Mouse (Mus musculus) neural tube, embryonic 11.5 days (tissue): ENCODE measurements at regions not wholly inside any gene's neighbourhood (a gene's known extent, or its start where the extent isn't known, plus 50 kb on each side); places are given as distances from the start of the nearest gene placed in this dataset.
A peak's percentile ranks its signal among the peaks of the same experiment; 100 is the strongest.

Experiments
- ATAC-seq: fragments of 200-750 bp; cut with Nextera tagmentation; 2 replicates; pipeline ENCODE4 v1.8.0; 2017; ENCODE audit warnings: moderate number of reproducible peaks, mild to moderate bottlenecking, moderate TSS enrichment, moderate library complexity; ENCODE audit not compliant: insufficient read depth, low FRiP score, low TSS enrichment
- DNase-seq: peaks from one replicate; pipeline ENCODE4 v3.0.0-alpha.2; 2015; ENCODE audit warnings: low spot score
- H3K27ac ChIP-seq: fragments of 300-500 bp; sonication (generic); 2 replicates; pipeline ENCODE4 v1.5.1; 2014; ENCODE audit warnings: low read depth, mild to moderate bottlenecking, low read length
- H3K27me3 ChIP-seq: fragments of 300-500 bp; sonication (generic); 2 replicates; pipeline ENCODE4 v1.6.1; 2014; ENCODE audit warnings: mild to moderate bottlenecking, low read length, mixed read lengths; ENCODE audit not compliant: control insufficient read depth, insufficient read depth
- H3K36me3 ChIP-seq: fragments of 300-500 bp; sonication (generic); 2 replicates; pipeline ENCODE4 v1.6.1; 2014; ENCODE audit warnings: mild to moderate bottlenecking, low read length, moderate library complexity, mixed read lengths; ENCODE audit not compliant: control insufficient read depth, insufficient read depth
- H3K4me1 ChIP-seq: fragments of 300-500 bp; sonication (generic); 2 replicates; pipeline ENCODE4 v1.6.1; 2014; ENCODE audit warnings: low read length, mixed read lengths; ENCODE audit not compliant: control insufficient read depth, insufficient read depth
- H3K4me2 ChIP-seq: fragments of 300-500 bp; sonication (generic); 2 replicates; pipeline ENCODE4 v1.6.1; 2014; ENCODE audit warnings: low read depth, mild to moderate bottlenecking, moderate library complexity
- H3K4me3 ChIP-seq: fragments of 300-500 bp; sonication (generic); 2 replicates; pipeline ENCODE4 v1.5.1; 2014; ENCODE audit warnings: low read depth, low read length
- H3K9ac ChIP-seq: fragments of 300-500 bp; sonication (generic); 2 replicates; pipeline ENCODE4 v1.6.1; 2014; ENCODE audit warnings: mild to moderate bottlenecking, low read length
- H3K9me3 ChIP-seq: fragments of 300-500 bp; sonication (generic); 2 replicates; pipeline ENCODE4 v1.6.1; 2016; ENCODE audit warnings: low read length; ENCODE audit not compliant: control insufficient read depth
- WGBS: fragments of 180-500 bp; shearing (Covaris S2); extraction: QIAGEN DNeasy Blood & Tissue Kit; methylation state at CpG from one replicate; pipeline ENCODE4 v1.1.7; 2014; 5-methylcytosine and 5-hydroxymethylcytosine counted together

DNA sequence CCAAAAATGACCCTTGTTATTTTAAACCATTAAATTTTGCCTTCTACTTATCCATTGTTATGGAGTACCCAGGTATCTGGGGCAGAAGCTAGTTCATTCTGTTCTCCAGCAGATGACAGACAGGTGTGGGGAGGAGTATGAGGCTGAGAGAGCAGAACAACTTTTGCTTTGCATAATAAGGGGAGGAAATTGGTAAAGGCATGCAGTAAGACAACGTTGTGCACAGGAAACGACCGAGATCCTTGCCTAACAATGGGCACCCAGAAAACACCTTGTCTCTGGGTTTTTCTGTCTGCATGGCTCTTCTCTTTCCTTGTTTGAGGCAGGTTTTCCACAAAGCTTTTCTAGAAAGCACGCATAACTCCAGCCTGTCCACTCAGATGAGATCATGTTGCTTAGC lies 220.4 kb downstream of the Tbx18 start:
- H3K27ac ChIP-seq, result no peak overlapping the region
- ATAC-seq, result no peak
- H3K4me3 ChIP-seq, result no peak overlapping the region
- H3K4me2 ChIP-seq, result no peak overlapping the region
- WGBS, result 75% methylated on average over 4 of the region's 4 CpGs
- no peaks in the 10 kb centered on the region for H3K27me3 ChIP-seq
- no peaks in the 10 kb centered on the region for H3K36me3 ChIP-seq
- no peak for DNase-seq
- no peak overlapping the region for H3K9ac ChIP-seq
- H3K9me3 ChIP-seq, result no peaks in the 10 kb centered on the region
- no peaks in the 10 kb centered on the region for H3K4me1 ChIP-seq

GRCm38 (mm10) chr9:87504673-87505385 lies 226.2 kb downstream of the Tbx18 start:
- Histone ChIP-seq H3K9me3 (no peaks in the 10 kb centered on the region), H3K36me3 (no peaks in the 10 kb centered on the region), H3K4me1 (no peaks in the 10 kb centered on the region), H3K9ac (no peak overlapping the region), H3K27me3 (no peaks in the 10 kb centered on the region), H3K4me3 (no peak overlapping the region), H3K27ac (no peak overlapping the region), H3K4me2 (no peak overlapping the region)
- ATAC-seq, result no peak
- 60% methylated on average over 10 of the region's 10 CpGs for WGBS
- no peak for DNase-seq

GRCm38 (mm10) chr9:87464141-87464540 lies 208.8 kb upstream of the Cep162 start:
- H3K4me3 ChIP-seq, result no peak overlapping the region
- H3K4me1 ChIP-seq, result no peaks in the 10 kb centered on the region
- 89% methylated on average over 3 of the region's 3 CpGs for WGBS
- no peaks in the 10 kb centered on the region for H3K9me3 ChIP-seq
- no peak for DNase-seq
- H3K36me3 ChIP-seq, result no peaks in the 10 kb centered on the region
- no peaks in the 10 kb centered on the region for H3K27me3 ChIP-seq
- no peak for ATAC-seq
- H3K27ac ChIP-seq, result no peak overlapping the region
- H3K9ac ChIP-seq, result no peak overlapping the region
- H3K4me2 ChIP-seq, result no peak overlapping the region

DNA sequence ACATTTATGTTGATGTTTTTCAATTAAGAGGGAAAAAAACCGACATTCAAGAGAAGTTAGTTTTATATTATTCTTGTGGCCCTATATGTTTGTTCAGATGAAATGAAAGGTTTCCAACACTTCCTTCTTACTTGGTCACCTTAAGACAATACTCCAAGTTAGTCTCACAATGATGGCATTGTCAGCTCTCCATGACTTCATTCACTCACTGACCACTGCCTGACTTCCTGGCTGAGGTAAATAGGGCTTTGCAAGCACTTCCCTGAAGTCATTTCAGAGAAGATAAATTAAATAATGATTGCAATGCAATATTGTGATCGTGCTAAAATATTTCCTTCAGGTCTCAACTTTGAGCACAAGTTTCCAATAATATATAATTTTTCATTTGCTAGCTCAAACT lies 197.9 kb upstream of the Cep162 start:
- DNase-seq, result no peak
- Histone ChIP-seq H3K4me2 (no peak overlapping the region), H3K27ac (no peak overlapping the region), H3K27me3 (no peaks in the 10 kb centered on the region), H3K4me3 (no peak overlapping the region), H3K36me3 (no peaks in the 10 kb centered on the region), H3K9me3 (no peaks in the 10 kb centered on the region), H3K4me1 (no peaks in the 10 kb centered on the region), H3K9ac (no peak overlapping the region)
- WGBS, result 79% methylated on average over 2 of the region's 2 CpGs
- ATAC-seq, result no peak

GRCm38 (mm10) chr9:87452571-87452970 lies 197.2 kb upstream of the Cep162 start:
- Histone ChIP-seq H3K4me2 (no peak overlapping the region), H3K36me3 (no peaks in the 10 kb centered on the region), H3K27ac (no peak overlapping the region), H3K4me3 (no peak overlapping the region), H3K4me1 (no peaks in the 10 kb centered on the region), H3K27me3 (no peaks in the 10 kb centered on the region), H3K9me3 (no peaks in the 10 kb centered on the region), H3K9ac (no peak overlapping the region)
- no peak for DNase-seq
- WGBS, result 76% methylated on average over 2 of the region's 2 CpGs
- no peak for ATAC-seq

GRCm38 (mm10) chr9:87443467-87444235 lies 188.3 kb upstream of the Cep162 start:
- no peaks in the 10 kb centered on the region for H3K9me3 ChIP-seq
- H3K27me3 ChIP-seq, result no peaks in the 10 kb centered on the region
- H3K4me2 ChIP-seq, result no peak overlapping the region
- no peak overlapping the region for H3K9ac ChIP-seq
- no peak overlapping the region for H3K4me3 ChIP-seq
- no peak overlapping the region for H3K27ac ChIP-seq
- H3K4me1 ChIP-seq, result no peaks in the 10 kb centered on the region
- DNase-seq, result no peak
- WGBS, result 45% methylated on average over 10 of the region's 10 CpGs
- H3K36me3 ChIP-seq, result no peaks in the 10 kb centered on the region
- no peak for ATAC-seq

DNA sequence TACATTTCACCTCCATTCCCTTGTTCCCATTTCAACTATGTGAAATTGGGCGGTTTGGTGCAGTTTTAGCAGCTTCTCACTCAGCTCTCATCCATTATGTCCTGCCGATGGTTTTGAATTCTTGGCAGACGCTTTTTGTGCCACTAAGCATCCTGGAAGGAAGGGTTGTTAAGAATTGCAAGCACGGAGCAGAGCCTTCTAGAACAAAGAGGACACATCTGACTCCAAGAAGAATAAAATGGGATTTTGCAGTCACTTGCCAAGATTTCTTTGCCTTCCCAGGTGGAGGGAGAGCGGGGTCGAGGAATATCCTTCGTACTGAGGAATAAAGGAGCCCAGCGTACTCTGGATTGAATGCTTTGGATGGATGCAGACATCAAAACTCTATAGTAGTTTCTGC lies 176.7 kb upstream of the Cep162 start:
- Histone ChIP-seq H3K27ac (no peak overlapping the region), H3K4me3 (no peak overlapping the region), H3K4me1 (no peaks in the 10 kb centered on the region), H3K9ac (no peak overlapping the region), H3K36me3 (no peaks in the 10 kb centered on the region), H3K4me2 (no peak overlapping the region), H3K27me3 (no peaks in the 10 kb centered on the region), H3K9me3 (no peaks in the 10 kb centered on the region)
- DNase-seq (no peak), ATAC-seq (no peak)
- WGBS, result 70% methylated on average over 8 of the region's 8 CpGs

GRCm38 (mm10) chr9:87431523-87431922 lies 176.2 kb upstream of the Cep162 start:
- Histone ChIP-seq H3K27ac (no peak overlapping the region), H3K4me3 (no peak overlapping the region), H3K4me2 (no peak overlapping the region), H3K4me1 (no peaks in the 10 kb centered on the region), H3K36me3 (no peaks in the 10 kb centered on the region), H3K27me3 (no peaks in the 10 kb centered on the region), H3K9me3 (no peaks in the 10 kb centered on the region), H3K9ac (no peak overlapping the region)
- ATAC-seq, result no peak
- WGBS, result 74% methylated on average over 7 of the region's 7 CpGs
- no peak for DNase-seq

DNA sequence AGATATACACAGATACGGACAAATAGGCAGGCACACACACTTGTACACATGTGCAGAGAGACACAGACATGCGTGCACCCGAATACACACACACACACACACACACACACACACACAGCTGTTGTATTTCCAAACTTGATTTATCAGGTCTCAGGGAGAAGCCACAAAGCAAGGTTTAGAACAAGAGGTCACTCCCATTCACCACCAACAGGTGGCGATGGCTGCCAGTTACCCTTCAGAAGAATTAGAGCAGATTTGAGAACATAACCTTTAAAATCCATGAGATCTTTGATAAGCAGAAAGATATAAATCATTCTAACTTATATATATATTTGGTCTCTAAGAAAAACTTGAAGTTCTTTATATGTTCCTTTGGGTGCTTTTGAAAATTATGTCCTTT lies 169.9 kb upstream of the Cep162 start:
- Histone ChIP-seq H3K27me3 (no peaks in the 10 kb centered on the region), H3K4me1 (peaks cover 3% of the 10 kb centered on the region; the same call in 1 of the 2 replicates), H3K4me3 (no peak overlapping the region), H3K36me3 (no peaks in the 10 kb centered on the region), H3K9me3 (no peaks in the 10 kb centered on the region), H3K27ac (no peak overlapping the region), H3K4me2 (no peak overlapping the region), H3K9ac (no peak overlapping the region)
- DNase-seq (peak; percentile 60), ATAC-seq (no peak)
- WGBS, result 55% methylated on average over 4 of the region's 4 CpGs
